Mouse (Mus musculus) retina, postnatal 1 day (tissue): ENCODE results near the gene Dtx2.

ENCODE experiments used
- DNase-seq: peaks from one replicate; pipeline ENCODE4 v3.0.0-alpha.2; 2012

Dtx2 gene

DNA sequence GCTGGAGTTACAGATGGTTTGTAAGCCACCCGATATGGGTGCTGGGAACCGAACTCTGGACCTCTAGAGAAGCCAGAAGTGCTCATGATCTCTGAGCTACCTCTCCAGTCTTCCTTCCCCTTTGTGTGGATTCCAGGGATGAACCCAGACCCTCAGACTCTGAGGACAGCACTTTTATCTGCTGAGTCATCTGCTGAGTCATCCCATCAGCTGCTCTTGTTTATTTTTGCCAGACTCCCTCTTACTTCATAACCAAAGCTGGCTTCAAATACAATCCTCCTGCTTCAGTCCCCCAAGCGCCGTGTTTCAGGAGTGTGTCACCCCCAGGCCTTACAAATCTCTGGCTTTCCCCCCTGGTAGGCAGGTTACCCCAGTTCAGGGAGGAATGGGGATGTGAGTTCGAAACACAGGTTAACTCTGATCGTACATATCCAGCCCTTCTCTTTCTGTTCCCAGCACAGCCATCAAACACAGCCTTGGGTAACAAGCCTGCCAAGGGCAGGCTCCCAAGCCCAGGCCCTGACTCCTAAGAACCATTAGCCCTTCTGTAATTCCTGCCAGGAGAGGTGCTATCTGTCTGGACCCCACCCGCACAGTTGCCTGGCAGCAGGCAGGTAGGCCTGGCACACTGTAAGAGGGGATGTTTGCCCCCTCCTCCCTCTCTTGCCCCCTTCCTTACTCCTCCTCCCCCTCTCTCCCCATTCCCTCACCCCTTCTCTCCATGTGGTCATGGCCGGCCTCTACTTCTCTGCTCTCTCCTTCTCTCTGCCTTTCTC, 18.5 kb upstream of the Dtx2 start:
- no peak for DNase-seq

DNA sequence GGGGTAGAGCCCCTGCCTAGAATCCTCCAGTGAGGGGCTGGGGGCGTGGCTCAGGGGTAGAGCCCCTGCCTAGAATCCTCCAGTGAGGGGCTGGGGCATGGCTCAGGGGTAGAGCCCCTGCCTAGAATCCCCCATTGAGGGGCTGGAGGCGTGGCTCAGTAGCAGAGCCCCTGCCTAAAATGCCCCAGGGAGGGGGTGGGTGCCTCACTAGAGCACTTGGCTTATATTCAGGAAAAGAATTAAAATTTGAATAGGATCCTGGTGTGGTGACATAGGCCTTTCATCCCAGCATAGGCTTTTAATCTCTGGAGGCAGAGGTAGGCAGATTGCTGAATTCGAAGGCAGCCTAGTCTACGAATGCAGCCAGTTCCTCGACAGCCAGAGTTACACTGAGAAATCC, 15.2 kb upstream of the Dtx2 start:
- DNase-seq, result no peak

DNA sequence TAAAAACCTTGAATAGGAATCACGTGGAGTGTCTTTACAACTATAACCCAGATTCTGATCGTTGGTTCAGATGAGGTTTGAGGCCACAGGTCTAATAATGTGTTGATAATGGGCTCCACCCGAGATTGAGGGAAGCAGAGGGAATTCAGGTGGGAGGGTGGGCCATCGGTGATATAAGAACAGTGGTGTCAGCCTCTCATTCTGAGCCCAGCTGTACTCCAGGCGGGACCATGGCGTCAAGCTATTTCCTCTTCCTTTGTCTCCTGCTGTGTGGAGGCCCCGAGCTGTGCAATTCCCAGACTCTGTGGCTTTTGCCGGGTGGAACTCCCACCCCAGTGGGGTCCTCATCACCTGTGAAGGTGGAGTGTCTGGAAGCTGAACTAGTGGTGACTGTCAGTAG, 14.7 kb upstream of the Dtx2 start, which contains the start of gene Zp3:
Zp3 (plus strand) TSS at position 196 of the 400 bp plus-strand sequence.
- DNase-seq, result no peak

DNA sequence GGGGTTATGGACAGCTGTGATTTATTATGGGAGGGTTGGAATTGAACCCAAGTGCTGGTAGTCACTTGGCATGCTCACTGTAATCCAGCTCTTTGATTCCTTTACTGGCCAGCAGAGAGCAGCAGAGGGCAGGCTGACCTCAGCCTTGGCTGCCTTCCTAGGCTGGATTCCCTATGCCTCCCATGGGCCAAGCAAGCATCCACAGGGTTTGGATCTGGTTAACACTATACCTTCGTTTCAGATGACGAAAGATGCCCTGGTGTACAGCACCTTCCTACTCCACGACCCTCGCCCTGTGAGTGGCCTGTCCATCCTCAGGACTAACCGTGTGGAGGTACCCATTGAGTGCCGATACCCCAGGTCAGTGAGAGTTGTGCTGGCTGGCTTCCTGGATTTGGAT, 12.2 kb upstream of the Dtx2 start:
- peak; percentile 76 for DNase-seq

DNA sequence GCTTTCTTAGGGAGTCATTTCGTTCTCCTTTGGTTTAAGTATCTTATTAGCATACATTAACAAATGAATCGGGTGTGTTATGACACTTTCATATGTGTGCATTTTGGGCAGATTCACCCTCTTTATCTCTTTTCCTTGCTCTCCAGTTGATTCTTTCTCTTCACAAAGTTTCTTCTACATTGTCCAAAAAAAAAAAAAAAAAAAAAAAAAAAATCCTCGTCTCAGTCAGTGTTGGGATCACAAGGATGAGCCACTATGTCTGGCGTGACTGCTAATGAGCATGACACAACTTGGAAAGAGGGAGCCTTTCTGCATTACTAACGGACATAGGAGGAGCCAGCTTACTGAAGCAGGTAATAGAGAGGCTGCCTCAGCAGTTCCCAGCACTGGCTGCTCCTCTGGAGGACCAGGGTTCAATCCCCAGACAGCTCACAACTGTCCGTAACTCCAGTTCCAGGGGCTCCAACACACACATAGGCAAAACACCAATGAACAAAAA, 10.0 kb upstream of the Dtx2 start:
- DNase-seq, result no peak

DNA sequence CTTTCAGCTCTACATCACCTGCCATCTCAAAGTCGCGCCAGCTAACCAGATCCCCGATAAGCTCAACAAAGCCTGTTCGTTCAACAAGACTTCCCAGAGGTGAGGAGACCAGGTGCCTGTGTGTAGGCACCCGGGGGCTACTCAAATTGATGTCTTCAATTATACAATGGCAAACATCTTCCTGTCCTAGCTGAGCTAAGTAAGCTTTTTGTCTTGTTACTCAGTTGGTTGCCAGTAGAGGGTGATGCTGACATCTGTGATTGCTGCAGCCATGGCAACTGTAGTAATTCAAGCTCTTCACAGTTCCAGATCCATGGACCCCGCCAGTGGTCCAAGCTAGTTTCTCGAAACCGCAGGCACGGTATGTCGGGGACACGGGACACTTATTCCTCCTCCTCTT, 7.4 kb upstream of the Dtx2 start:
- peak; percentile 44 for DNase-seq

DNA sequence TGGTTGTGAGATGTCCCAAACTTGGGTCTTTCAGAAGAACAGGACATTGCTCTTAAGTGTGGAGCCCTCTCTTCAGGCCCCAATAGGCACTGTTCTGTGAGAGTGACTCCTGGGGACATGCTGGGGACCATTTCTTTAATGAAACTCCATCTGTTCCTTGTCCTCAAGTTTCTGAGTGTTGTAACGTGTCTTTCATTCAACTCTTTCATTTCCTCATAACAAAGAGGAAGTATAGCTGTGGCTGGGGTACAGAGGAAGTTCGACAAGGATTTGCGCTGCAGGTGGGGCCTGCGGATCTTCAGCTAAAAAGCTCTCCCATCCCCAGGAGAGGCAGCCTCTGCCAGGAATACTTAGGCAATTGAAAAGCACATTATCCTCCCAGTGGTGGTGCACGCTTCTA, 4.0 kb upstream of the Dtx2 start:
- no peak for DNase-seq

DNA sequence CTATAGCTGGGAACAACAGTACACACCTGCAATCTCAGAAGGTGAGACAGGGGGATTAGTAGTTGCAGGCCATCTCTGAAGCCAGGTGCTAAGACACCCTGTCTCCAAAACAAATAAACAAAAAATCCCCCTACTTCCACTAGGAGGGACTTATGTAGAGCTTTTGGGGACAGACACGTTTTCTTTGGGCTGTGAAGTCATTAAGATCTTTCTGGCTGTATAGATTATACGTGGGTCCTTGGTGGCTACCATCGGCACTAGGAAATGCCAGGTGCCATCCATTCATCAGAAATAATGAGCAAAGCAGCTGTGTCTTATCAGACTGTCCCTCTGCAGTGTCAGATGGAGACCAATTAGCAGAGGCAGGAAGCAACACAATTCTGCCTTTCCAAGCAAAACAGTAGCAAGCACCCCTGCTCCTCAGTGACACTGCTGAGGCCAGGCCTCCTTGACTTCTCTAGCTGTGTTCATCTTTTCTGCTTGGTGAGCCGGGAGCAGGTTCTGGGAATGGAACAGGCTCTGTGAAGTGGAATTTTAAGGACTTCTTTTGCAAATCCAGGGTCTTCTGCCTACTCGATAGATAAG, 1.1 kb upstream of the Dtx2 start:
- no peak for DNase-seq

DNA sequence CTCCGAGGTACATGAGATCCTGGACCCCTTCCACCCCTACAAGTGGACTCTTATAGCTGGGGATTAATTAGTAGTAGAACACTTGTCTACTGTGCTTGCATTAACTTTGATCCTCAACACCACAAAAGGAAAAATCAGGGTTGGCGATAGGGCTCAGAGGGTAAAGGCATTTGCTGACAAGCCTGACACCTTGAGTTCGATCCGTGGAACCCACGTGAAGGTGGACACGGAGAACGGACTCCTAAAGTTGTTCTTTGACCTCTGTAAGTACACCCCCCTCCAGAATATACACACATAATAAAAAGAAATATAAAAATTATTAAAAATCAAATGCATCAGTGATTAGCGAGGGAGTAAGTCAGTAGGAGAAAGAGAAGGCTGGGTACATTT, 270 bp upstream of the Dtx2 start:
- no peak for DNase-seq

DNA sequence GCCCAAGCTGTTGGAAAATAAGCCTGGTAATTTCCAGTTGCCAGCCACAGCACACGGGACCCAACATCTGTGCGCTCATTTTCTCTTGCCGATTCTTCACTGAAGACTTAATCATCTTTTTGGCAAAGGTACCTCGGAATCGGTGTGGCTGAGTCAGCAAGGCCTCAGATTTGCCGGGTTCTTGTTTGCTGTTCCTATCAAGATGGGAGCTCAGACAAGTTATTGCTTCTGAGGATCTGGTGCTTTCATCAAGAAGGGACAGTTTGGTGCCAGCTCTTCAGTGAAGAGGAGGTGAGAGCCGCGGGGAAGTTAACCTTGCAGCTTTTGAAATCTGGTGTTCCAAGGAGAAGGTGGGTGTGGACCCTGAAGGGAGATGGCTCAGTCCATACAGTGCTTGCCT, 1.6 kb downstream of the Dtx2 start:
- no peak for DNase-seq

DNA sequence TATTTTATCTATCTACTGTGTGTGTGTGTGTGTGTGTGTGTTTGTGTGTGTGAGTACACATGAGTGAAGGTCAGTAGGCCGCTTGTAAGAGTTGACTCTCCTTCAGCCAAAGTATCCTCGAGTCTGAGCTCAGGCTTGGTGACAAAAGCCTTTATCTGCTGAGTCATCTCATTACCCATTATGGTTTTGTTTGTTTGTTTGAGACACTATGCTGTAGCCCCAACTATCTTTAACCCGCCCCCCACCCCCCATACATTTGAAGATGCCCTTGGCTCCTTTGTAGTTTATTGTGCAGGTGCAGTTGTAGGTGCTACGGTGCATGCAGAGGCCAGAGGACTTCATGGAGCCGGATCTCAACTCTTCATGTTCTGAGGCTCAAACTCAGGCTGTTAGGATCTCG, 6.6 kb downstream of the Dtx2 start:
- DNase-seq, result no peak

DNA sequence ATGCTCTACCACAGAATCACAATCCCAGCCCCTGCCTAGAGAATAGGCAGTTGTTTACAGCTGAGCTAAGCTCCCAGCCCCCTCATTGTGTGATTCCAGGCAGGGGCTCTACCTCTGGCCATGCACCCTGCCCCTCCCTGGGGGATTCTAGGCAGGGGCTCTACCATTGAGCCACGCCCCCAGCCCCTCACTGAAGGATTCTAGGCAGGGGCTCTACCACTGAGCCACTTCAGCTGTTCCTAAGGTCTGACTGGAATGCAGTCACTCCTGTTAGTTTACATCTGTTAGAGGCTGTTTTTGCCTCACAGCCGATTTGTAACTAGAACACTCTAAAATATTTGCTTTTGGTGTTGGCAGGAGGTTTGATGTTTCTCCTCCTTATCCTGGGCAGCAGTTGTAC, 7.7 kb downstream of the Dtx2 start:
- no peak for DNase-seq

DNA sequence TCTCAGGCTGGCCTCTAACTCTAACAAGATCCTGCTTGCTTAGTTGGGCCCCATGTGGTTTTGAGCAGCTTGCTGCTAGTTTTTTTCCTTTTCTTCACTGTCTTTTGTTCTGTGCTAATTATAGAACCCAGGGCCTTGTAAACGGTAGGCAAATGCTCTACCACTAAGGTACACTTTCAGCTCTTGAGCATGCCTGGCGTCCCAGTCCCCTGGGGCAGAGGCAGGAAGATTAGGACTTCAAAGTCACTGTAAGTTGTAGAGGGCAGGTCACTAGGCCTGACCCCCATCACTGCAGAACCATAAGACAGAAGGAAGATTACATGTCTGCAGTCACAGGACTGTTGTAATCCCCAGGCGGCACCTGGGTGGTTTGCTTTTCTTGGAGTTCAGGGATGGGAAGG, 8.2 kb downstream of the Dtx2 start:
- no peak for DNase-seq

DNA sequence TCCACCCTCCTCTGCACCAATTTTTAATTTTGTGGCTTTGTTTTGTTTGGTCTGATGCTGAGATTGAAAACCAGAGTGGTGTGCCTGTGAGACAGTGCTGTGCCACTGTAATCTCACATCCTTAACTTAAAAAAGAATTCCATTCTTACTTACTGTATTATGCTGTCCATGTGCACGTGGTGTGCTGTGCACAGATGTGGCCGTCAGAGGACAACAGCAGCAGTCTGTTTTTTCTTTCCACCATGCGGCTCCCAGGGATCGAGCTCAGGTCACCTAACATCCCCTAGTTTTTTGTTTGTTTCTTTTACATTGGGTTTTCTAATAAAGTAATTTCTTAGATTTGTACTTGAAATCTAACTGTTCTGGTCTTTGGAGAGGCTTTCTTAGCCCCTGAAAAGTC, 9.9 kb downstream of the Dtx2 start:
- no peak for DNase-seq

DNA sequence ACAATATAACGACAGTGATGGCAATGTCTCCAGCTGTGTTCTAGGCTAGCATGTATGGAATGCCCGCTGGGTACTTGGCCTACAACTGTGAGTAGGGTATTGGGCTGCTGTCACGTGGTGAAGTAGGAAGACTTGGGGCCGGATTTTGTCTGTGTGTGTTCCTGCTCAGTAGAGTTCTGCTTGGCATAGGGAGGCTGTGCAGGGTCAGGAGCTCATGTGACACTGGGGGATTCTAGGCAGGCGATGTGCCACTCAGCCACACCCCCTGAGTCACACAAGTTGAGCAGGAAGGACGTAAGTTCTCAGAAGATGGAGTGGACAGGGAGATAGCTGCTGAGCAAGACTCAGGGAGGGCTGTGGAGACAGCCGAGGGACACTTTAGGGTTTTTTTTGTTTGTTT, 13.1 kb downstream of the Dtx2 start:
- DNase-seq, result no peak

DNA sequence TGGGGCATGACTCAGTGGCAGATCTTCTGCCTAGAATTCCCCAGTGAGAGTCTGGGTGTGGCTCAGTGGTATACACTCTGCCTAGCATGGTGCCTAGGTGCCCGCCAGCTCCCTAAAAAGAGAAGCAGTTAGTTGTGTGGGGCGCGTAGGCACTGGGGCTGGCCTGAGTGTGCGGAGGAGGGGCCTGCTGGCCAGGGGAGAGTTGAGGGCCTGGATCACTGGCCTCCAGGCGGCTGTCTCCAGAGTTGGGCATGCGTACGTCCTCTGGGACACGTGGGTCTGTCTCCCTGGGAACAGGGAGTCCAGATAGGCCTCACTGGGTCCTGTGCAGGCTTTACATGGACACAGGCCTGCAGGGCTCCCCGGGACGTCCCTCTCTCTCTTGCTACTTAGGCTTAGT, 20.3 kb downstream of the Dtx2 start:
- DNase-seq, result no peak

DNA sequence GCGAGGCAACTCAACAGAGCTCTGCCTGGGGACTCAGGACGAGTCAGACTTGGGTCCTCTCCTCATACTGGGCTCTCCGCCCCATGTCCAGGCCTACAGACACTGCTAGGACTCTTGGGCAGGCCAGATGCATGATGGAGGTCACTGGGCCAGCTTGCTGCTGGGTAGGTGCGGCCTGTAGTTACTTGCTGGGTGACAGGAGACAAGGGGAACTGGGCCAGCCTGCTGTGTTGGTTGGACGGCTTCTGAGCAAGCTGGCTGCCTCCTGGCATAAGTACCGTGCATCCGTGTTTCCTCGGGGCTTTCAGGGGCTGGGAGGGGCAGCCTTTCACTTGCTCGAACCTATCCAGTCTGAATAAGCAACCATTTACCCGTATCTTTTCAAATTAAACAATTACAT, 21.0 kb downstream of the Dtx2 start:
- no peak for DNase-seq

DNA sequence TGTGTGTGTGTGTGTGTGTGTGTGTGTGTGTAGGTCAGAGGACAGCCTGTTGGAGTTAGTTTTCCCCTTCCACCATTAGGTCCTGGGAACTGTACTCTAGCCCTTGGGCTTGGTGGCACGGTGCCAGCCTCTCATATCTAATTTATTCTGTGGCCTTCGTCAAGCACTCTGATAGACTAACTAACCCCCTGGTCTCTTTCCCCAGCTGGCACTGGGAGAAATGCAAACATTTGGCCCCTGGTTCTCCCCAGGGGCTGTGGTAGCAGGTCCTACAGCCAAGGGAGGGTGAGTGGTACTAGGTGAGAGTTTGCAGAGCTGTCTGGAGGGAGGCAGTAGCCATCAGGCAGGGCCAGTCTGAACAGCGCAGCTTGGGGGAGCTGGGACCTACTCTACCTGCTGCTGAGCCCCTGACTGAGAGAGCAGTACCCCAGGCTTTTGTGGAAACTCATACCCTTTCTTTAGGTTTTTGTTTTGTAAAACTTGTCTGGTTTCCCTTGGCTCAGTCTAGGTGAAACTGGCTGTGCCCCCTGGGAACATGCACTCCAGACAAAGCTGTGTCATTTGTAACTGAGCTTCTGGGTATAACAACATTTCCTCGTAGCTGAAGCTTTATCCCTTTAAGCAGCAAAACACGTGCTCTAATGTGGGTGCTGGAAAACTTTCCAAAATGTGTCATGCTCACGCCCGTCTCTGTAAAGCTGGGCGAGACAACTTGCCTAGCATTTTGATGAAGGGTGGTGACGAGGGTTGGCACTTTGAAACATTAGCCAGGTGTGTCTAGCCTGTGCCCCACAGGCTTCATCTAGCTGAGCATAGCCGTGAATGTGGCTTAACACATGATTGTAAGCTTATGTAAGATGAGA, 21.6 kb downstream of the Dtx2 start:
- peak; percentile 55 for DNase-seq

DNA sequence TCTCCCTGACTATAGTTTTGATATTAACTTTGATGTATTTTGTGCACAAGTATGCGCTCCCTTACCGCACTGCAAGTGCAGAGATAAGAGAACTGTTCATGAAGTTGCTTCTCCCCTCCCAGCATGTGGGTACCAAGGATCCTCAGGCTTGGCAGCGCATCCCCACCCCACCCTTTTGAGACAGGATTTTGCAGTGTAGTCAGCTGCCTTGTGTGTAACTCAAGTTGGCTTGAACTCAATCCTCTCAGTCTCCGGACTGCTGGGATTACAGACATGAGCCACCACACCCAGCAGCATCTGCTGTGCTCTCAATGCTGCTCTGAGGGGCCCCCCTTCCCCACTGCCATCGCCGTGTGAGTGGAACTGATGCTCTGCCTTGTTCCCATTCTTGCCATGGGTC, 22.7 kb downstream of the Dtx2 start:
- peak; percentile 31 for DNase-seq

DNA sequence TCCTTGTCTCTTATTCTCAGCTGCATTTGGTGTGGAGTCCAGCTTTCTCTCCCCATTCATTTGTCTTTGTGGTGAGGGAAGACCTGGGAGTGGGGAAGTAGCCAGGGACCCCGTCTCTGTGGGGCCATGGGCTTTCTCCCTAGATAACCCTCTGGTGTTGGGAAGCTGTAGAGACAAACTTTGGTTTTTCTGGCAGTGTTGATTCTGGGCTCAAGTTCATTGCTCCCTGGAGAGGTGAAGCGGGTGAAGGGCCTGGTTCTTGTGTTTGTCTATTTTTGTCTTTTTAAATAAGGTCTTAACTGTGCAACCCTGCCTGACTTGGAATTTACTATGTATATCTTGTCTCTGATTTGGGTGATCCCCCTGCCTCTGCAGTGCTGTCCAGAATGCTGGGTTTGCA, 24.1 kb downstream of the Dtx2 start:
- DNase-seq, result no peak

DNA sequence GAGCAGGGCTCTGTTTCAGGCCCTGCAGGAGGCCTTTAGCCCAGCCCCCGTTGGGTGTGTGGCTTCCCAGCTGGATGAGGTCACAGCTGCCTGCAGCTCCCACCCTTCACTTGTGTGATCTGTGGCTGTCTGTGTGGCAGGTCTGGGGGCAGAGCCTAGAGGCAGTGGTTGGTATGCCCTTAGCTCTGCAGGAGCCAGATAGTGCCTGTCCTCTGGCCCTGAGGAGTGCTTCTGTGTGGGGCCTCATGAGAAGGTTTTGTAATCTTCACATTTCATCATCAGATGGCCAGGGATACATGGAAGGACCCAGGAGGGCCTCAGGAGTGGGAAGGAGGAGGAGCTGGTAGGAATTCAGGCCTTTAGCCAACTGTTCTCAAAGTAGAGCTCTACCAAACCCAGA, 25.3 kb downstream of the Dtx2 start:
- no peak for DNase-seq

DNA sequence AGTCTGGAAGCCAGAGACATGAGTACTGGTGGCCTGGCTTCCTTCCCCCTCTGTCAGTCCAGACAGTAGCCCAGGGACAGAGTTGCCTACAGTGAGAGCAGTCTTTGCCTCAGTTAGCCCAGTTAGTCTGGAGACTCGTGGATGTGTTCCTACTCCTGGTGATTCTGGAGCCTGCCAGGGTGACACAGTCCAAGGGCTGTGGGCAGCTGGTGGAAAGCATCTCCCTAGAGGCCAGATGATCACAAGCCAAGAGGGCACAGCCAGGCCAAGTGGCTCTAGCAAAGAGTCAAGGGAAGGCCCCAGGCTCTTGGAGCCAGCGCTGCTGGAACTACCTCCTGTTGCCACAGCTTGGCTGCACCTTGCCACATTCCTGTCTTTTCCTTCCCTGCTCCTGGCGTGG, 31.1 kb downstream of the Dtx2 start:
- DNase-seq, result no peak

DNA sequence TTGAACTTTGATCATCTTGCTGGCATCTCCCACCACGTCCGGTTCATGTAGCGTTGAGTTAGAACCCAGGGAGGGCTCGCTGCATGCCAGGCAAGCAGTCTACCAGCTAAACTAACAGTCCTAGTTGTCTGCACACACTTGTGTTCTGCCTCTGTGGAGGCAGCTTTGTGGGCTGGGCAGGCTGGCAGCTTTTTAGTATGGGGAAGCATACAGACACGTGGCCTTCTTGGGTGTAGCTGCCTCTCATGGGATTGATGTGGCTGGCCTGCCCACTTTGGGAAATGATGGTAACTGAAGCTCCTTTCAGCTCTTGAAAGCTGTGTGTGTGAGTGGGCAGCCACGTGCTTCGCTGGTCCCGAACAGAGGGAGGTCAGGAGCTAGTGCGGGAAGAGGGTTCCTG, 32.3 kb downstream of the Dtx2 start:
- no peak for DNase-seq
